Mouse (Mus musculus) CH12.LX (cell line): Measurements from ENCODE around the gene Cplx1. TPM values are rescaled to one million over a fixed set of nuclear protein-coding genes. Genes with fewer than 3 reads are reported as not detected.
A peak's percentile ranks its signal among the peaks of the same experiment; 100 is the strongest.
"Not testable (repeated sequence)": the region's sequence is repeated elsewhere in the genome, so short reads cannot be mapped to it uniquely, and the experiment has no call there.

Experiments
- DNase-seq: peaks from one replicate; pipeline ENCODE4 v3.0.0-alpha.2; 2013; ENCODE audit errors: extremely low read depth
- H3K27ac ChIP-seq: 2 replicates; pipeline ENCODE4 v1.5.1; 2012; ENCODE audit warnings: low read depth, mild to moderate bottlenecking, control low read depth, moderate library complexity; ENCODE audit not compliant: insufficient read depth
- H3K27me3 ChIP-seq: replicated peaks from 2 replicates; pipeline ENCODE3; 2012; ENCODE audit warnings: inconsistent platforms
- H3K36me3 ChIP-seq, 2 experiments: replicated peaks in 1 of 2; 2 replicates each; pipeline versions ENCODE3 to v1.6.1; 2012; ENCODE audit warnings: inconsistent platforms in 1 of 2, low read length in 1 of 2, mild to moderate bottlenecking in 1 of 2, mixed read lengths in 1 of 2, moderate library complexity in 1 of 2; ENCODE audit not compliant: control insufficient read depth in 1 of 2, insufficient read depth in 1 of 2
- H3K4me1 ChIP-seq, 2 experiments: 2 replicates each; pipeline ENCODE4 v1.6.1; 2012; ENCODE audit warnings: inconsistent platforms in 1 of 2, moderate library complexity in 1 of 2; ENCODE audit not compliant: insufficient read depth in 2 of 2, control insufficient read depth in 1 of 2
- H3K4me2 ChIP-seq: 2 replicates; pipeline ENCODE4 v1.6.1; 2012; ENCODE audit warnings: low read depth, mild to moderate bottlenecking, control low read depth; ENCODE audit not compliant: poor library complexity, insufficient read depth, severe bottlenecking
- H3K4me3 ChIP-seq, 3 experiments: fragments of 150-350 bp in 1 of 3; sonication (generic) in 1 of 3; replicated peaks in 1 of 3; 2 replicates each; pipeline versions ENCODE3 to v1.5.1; 2011 to 2012; ENCODE audit warnings: low read depth in 2 of 3, low read length in 2 of 3, mild to moderate bottlenecking in 2 of 3, moderate library complexity in 2 of 3, control low read depth in 1 of 3, improper control_type of control experiment in 1 of 3, inconsistent platforms in 1 of 3, mixed read lengths in 1 of 3; ENCODE audit not compliant: poor library complexity in 1 of 3
- H3K79me2 ChIP-seq: replicated peaks from 2 replicates; pipeline ENCODE4 v1.6.1; 2012; ENCODE audit warnings: mild to moderate bottlenecking, moderate library complexity; ENCODE audit not compliant: control insufficient read depth, poor library complexity, insufficient read depth, severe bottlenecking; ENCODE audit errors: extremely low read depth
- H3K9ac ChIP-seq: 2 replicates; pipeline ENCODE4 v1.6.1; 2012; ENCODE audit warnings: low read depth, mild to moderate bottlenecking, control low read depth, moderate library complexity; ENCODE audit not compliant: insufficient read depth
- H3K9me3 ChIP-seq: replicated peaks from 2 replicates; pipeline ENCODE3; 2012; ENCODE audit warnings: low read length, inconsistent platforms, mixed read lengths
- CHD2 ChIP-seq: IDR thresholded peaks from 2 replicates; pipeline ENCODE4 v1.6.1; 2011; ENCODE audit warnings: low read length, improper control_type of control experiment
- CTCF ChIP-seq, 2 experiments: IDR thresholded peaks in 1 of 2; conservative IDR thresholded peaks in 1 of 2; 2 replicates each; pipeline ENCODE4 v1.5.1; 2011 to 2012; ENCODE audit warnings: low read depth in 2 of 2, low read length in 2 of 2, improper control_type of control experiment in 1 of 2, inconsistent platforms in 1 of 2, mild to moderate bottlenecking in 1 of 2, moderate library complexity in 1 of 2
- GABPA ChIP-seq: IDR thresholded peaks from 2 replicates; pipeline ENCODE4 v1.6.1; 2012; ENCODE audit warnings: low read depth, low read length, improper control_type of control experiment, inconsistent platforms; ENCODE audit not compliant: insufficient replicate concordance
- JUN ChIP-seq: IDR thresholded peaks from 2 replicates; pipeline ENCODE4 v1.6.1; 2011; ENCODE audit warnings: low read depth, mild to moderate bottlenecking, low read length, improper control_type of control experiment, moderate library complexity; ENCODE audit not compliant: insufficient read depth
- JUND ChIP-seq: conservative IDR thresholded peaks from 2 replicates; pipeline ENCODE4 v1.6.1; 2011; ENCODE audit warnings: low read depth, low read length, improper control_type of control experiment
- MXI1 ChIP-seq: IDR thresholded peaks from 2 replicates; pipeline ENCODE4 v1.6.1; 2011; ENCODE audit warnings: mild to moderate bottlenecking, low read depth, low read length, improper control_type of control experiment
- MYC ChIP-seq: IDR thresholded peaks from 2 replicates; pipeline ENCODE4 v1.6.1; 2011; ENCODE audit warnings: low read depth, mild to moderate bottlenecking, improper control_type of control experiment, low read length
- NRF1 ChIP-seq: IDR thresholded peaks from 2 replicates; pipeline ENCODE4 v1.6.1; 2014; ENCODE audit warnings: low read depth, mild to moderate bottlenecking, inconsistent platforms, low read length, improper control_type of control experiment, moderate library complexity
- POLR2AphosphoS2 ChIP-seq: IDR thresholded peaks from 2 replicates; pipeline ENCODE4 v1.6.1; 2011; ENCODE audit warnings: low read depth, low read length, improper control_type of control experiment
- RAD21 ChIP-seq: IDR thresholded peaks from 2 replicates; pipeline ENCODE4 v1.6.1; 2011; ENCODE audit warnings: low read depth, mild to moderate bottlenecking, low read length, improper control_type of control experiment, moderate library complexity
- SMC3 ChIP-seq: IDR thresholded peaks from 2 replicates; pipeline ENCODE4 v1.6.1; 2011; ENCODE audit warnings: low read depth, low read length, improper control_type of control experiment
- UBTF ChIP-seq: IDR thresholded peaks from 2 replicates; pipeline ENCODE4 v1.6.1; 2012; ENCODE audit warnings: low read depth, mild to moderate bottlenecking, inconsistent platforms, low read length, improper control_type of control experiment, moderate library complexity
- USF1 ChIP-seq: IDR thresholded peaks from 2 replicates; pipeline ENCODE4 v1.6.1; 2014; ENCODE audit warnings: low read depth, mild to moderate bottlenecking, inconsistent platforms, low read length, improper control_type of control experiment
- USF2 ChIP-seq: conservative IDR thresholded peaks from 2 replicates; pipeline ENCODE4 v1.6.1; 2011; ENCODE audit warnings: low read depth, low read length, improper control_type of control experiment
- ZMIZ1 ChIP-seq: IDR thresholded peaks from 2 replicates; pipeline ENCODE4 v1.6.1; 2012; ENCODE audit warnings: low read depth, mild to moderate bottlenecking, inconsistent platforms, low read length, improper control_type of control experiment
- dilution Hi-C: fragments of 300-500 bp; cut with MboI; formaldehyde crosslinking; loops from 2 replicates; pipeline ENCODE4 v1.14.3; 2020; ENCODE audit warnings: low sequenced_read_pairs; ENCODE audit not compliant: extremely low pct_unique_long_range_greater_than_20kb, extremely low pct_ligation_motif_present
- in situ Hi-C: fragments of 300-500 bp; cut with MboI; formaldehyde crosslinking; loops from 3 replicates; pipeline ENCODE4 v1.14.3; 2019; ENCODE audit warnings: low sequenced_read_pairs, low pct_ligation_motif_present, low pct_unique_long_range_greater_than_20kb, mixed read lengths
- polyA plus RNA-seq: library from polyadenylated mRNA; unstranded; fragments of >175 nt; gene quantifications from 2 replicates; pipeline ENCODE4 v1.2.1, GENCODE M21; 2012; ENCODE audit warnings: low read depth; ENCODE audit not compliant: insufficient read length
- total RNA-seq, 2 experiments: library from RNA; depleted of rRNA; stranded (reverse); fragments of 300-350 nt in 1 of 2; fragments of >200 nt in 1 of 2; gene quantifications; 2 replicates each; pipeline ENCODE4 v1.2.3; 2012 to 2014

The Cplx1 gene
- total and polyA plus RNA-seq, 3 experiments = not detected

DNA sequence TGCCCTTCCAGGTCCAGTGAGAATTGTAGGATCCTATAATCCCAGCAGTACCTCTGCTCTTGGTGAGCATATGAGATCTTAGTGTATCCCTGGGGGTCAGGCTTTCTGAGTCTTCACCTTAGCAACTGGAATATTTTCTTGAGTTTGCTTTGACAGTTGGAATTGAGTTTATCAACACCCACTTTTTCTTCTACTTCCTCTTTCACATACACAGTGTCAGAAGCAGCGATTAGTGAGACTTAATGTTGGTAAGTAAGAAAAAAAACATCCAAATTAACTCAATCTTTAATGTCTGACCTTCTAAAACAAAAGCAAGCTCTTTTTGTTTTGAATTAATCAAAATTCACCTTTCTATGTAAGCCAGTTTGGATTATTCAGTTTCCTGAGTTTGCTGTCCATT, 48.3 kb downstream of the Cplx1 start:
- no peak for DNase-seq
- TF ChIP-seq MYC = no peak
- no peak for TF ChIP-seq CHD2
- no peak for TF ChIP-seq USF2
- TF ChIP-seq MXI1 = no peak
- no peak for TF ChIP-seq POLR2AphosphoS2
- no peak for TF ChIP-seq JUND
- TF ChIP-seq ZMIZ1 = no peak
- TF ChIP-seq NRF1 = no peak
- no peak for TF ChIP-seq GABPA
- no peak for TF ChIP-seq CTCF (conservative IDR thresholded peaks at IDR 0.05 in 1 of 2, IDR thresholded peaks at IDR 0.05 in 1 of 2; ENCODE audit: low read depth in 2 of 2, low read length in 2 of 2)
- TF ChIP-seq JUN = no peak
- no peak for TF ChIP-seq SMC3
- no peak for TF ChIP-seq UBTF
- TF ChIP-seq, all 38 proteins: peak for 0
- H3K27ac ChIP-seq = no peak overlapping the region
- H3K4me2 ChIP-seq = no peak overlapping the region
- dilution Hi-C loops = no loop called here
- in situ Hi-C loops = no loop called here
- H3K79me2 ChIP-seq = no peaks in the 10 kb centered on the region
- no peak overlapping the region for H3K4me3 ChIP-seq
- no peaks in the 10 kb centered on the region for H3K4me1 ChIP-seq
- H3K9ac ChIP-seq = no peak overlapping the region
- no peaks in the 10 kb centered on the region for H3K27me3 ChIP-seq
- peaks cover 51 to 86% of the 10 kb centered on the region in 2 experiments for H3K36me3 ChIP-seq
- H3K9me3 ChIP-seq = no peaks in the 10 kb centered on the region

DNA sequence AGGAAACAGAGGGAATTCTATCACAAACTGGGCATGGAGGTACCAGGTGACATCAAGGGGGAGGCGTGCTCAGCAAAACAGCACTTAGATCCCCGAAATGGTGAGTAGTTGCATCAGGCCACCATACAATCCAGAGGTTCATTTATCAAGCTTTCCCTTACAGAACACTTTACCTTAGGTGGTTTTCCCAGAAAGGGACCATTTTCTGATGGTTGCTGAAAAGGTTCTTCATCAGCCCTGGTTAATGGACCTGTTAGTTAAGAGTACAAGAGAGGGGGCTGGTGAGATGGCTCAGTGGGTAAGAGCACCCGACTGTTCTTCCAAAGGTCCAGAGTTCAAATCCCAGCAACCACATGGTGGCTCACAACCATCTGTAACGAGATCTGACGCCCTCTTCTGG, 63.7 kb downstream of the Cplx1 start:
- H3K79me2 ChIP-seq, in situ Hi-C loops, H3K4me2 ChIP-seq, H3K4me3 ChIP-seq, dilution Hi-C loops, DNase-seq, H3K27ac ChIP-seq, H3K27me3 ChIP-seq, H3K9me3 ChIP-seq, H3K9ac ChIP-seq, H3K4me1 ChIP-seq: not testable (repeated sequence)
- peaks cover 41 to 83% of the 10 kb centered on the region in 2 experiments for H3K36me3 ChIP-seq

DNA sequence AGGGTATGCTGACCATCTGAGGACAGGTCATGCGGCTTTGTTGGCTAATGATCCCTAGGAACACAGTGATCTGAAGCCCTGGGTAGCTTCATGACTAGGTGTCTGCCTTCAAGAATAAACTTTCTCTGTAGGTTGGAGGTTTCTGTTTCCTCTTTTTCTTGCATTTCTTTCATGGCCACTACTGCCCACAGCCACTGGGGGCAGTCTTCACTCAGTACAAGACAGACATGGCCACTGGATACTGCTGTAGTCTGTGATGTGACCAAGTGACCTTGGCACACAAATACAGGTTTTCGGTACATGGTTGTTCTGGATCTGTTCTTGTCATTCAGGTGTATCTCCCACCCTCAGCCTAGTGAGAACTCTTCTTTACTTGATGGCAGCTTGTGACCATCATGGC, 64.6 kb downstream of the Cplx1 start:
- Histone ChIP-seq H3K9ac (no peak overlapping the region), H3K27me3 (no peaks in the 10 kb centered on the region), H3K27ac (no peak overlapping the region), H3K9me3 (no peaks in the 10 kb centered on the region), H3K79me2 (no peaks in the 10 kb centered on the region), H3K4me1 (peaks cover 0 to 6% of the 10 kb centered on the region in 2 experiments; a peak in 2 of 4 replicates), H3K4me2 (no peak overlapping the region), H3K4me3 (no peak overlapping the region), H3K36me3 (peaks cover 35 to 75% of the 10 kb centered on the region in 2 experiments)
- dilution Hi-C loops (no loop called here), in situ Hi-C loops (no loop called here)
- peak; percentile 78 to 80 for TF ChIP-seq CTCF (conservative IDR thresholded peaks at IDR 0.05 in 1 of 2, IDR thresholded peaks at IDR 0.05 in 1 of 2; ENCODE audit: low read depth in 2 of 2, low read length in 2 of 2)
- TF ChIP-seq RAD21 = peak; percentile 57
- TF ChIP-seq USF1 = no peak
- peak; percentile 44 for TF ChIP-seq SMC3
- DNase-seq = peak; percentile 62
